Mouse (Mus musculus) kidney, postnatal 0 days (tissue): ENCODE measurements at regions not wholly inside any gene's neighbourhood (a gene's known extent, or its start where the extent isn't known, plus 50 kb on each side); places are given as distances from the start of the nearest gene placed in this dataset.
A peak's percentile ranks its signal among the peaks of the same experiment; 100 is the strongest.

Experiments
- ATAC-seq: fragments of 200-750 bp; cut with Nextera tagmentation; replicated peaks from 2 replicates; pipeline ENCODE4 v1.8.0; 2017; ENCODE audit warnings: low read depth, moderate number of reproducible peaks, moderate TSS enrichment, moderate library complexity; ENCODE audit not compliant: low FRiP score
- DNase-seq: peaks from one replicate; pipeline ENCODE4 v3.0.0-alpha.2; 2016; ENCODE audit warnings: low spot score
- H3K27ac ChIP-seq: fragments of 300-500 bp; sonication (generic); 2 replicates; pipeline ENCODE4 v1.5.1; 2014; ENCODE audit warnings: mild to moderate bottlenecking
- H3K27me3 ChIP-seq: fragments of 300-500 bp; sonication (generic); 2 replicates; pipeline ENCODE4 v1.6.1; 2014; ENCODE audit warnings: low read length, mixed read lengths; ENCODE audit not compliant: insufficient read depth
- H3K36me3 ChIP-seq: fragments of 300-500 bp; sonication (generic); 2 replicates; pipeline ENCODE4 v1.6.1; 2014; ENCODE audit warnings: low read length, mixed read lengths; ENCODE audit not compliant: insufficient read depth
- H3K4me1 ChIP-seq: fragments of 300-500 bp; sonication (generic); replicated peaks from 2 replicates; pipeline ENCODE4 v1.6.1; 2014; ENCODE audit warnings: antibody characterized with exemption, low read length, mixed read lengths; ENCODE audit not compliant: insufficient read depth
- H3K4me2 ChIP-seq: fragments of 300-500 bp; sonication (generic); 2 replicates; pipeline ENCODE4 v1.6.1; 2014; ENCODE audit warnings: mild to moderate bottlenecking, low read length, moderate library complexity, mixed read lengths
- H3K4me3 ChIP-seq: fragments of 300-500 bp; sonication (generic); replicated peaks from 2 replicates; pipeline ENCODE4 v1.5.1; 2014; ENCODE audit warnings: low read depth, low read length
- H3K9ac ChIP-seq: fragments of 300-500 bp; sonication (generic); 2 replicates; pipeline ENCODE4 v1.6.1; 2014; ENCODE audit warnings: low read depth, low read length
- H3K9me3 ChIP-seq: fragments of 300-500 bp; sonication (generic); replicated peaks from 2 replicates; pipeline ENCODE4 v1.6.1; 2016; ENCODE audit warnings: low read length, inconsistent platforms, mixed read lengths
- CTCF ChIP-seq: IDR thresholded peaks from 2 replicates; pipeline ENCODE4 v1.5.1; 2016; ENCODE audit warnings: antibody characterized with exemption, low read depth, mild to moderate bottlenecking, moderate library complexity
- WGBS: fragments of 180-500 bp; shearing (Covaris S2); extraction: QIAGEN DNeasy Blood & Tissue Kit; methylation state at CpG from one replicate; pipeline ENCODE4 v1.1.7; 2014; 5-methylcytosine and 5-hydroxymethylcytosine counted together

DNA sequence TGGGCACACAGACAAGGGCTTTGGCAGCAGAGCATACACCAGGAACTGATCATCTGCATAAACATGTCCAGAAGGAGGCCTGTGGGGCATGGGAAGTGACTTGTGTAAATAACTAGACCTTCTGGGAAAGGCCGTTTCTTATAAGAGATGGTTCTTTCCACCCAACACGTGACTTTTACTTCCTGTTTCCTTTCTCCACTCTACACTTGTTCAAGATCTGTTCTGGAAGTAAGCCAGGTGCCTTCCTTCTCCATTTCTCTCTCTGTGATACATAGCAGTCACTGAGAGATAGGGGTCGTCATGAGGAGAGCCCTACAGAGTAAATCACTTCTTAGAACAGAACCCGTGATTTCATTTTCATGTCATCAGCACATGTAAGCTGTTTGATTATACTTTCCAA is 253.4 kb upstream of the Xrcc4 start:
- ATAC-seq (no peak), DNase-seq (no peak)
- H3K4me3 ChIP-seq = no peak overlapping the region
- no peaks in the 10 kb centered on the region for H3K36me3 ChIP-seq
- H3K9ac ChIP-seq = no peak overlapping the region
- no peaks in the 10 kb centered on the region for H3K4me1 ChIP-seq
- WGBS = 58% methylated on average over 4 of the region's 4 CpGs
- H3K27ac ChIP-seq = no peak overlapping the region
- no peaks in the 10 kb centered on the region for H3K9me3 ChIP-seq
- H3K4me2 ChIP-seq = no peak overlapping the region
- no peak for TF ChIP-seq CTCF
- H3K27me3 ChIP-seq = no peaks in the 10 kb centered on the region

DNA sequence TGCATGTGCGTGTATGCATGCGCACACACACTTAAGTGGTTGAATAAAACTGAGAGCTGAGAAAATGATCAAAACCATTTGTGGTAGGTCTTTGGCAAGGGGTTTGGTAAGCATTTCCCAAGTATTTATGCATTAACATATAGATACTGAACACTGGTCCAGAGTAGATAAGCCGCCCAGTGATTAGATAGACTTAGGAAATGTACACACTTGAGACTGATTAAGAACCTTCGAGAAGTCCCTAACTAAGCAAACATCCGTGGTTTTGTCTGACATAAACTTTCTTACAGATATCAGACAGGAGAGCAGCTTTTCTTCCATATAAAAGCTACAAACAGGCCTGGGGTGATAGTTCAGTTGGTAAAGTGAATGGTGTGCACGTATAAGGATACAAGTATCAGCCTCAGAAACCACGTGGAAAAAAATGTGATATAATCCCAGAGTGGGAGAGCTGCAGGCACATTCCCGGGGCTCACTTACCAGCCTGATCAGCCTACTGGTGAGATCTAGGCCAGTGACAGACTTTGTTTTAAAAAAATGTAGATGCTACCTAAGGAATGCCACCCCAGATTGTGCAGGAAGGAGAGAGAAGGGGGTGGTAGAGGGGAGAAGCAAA is 252.3 kb upstream of the Xrcc4 start:
- 74% methylated on average over 8 of the region's 8 CpGs for WGBS
- Histone ChIP-seq H3K36me3 (no peaks in the 10 kb centered on the region), H3K9me3 (no peaks in the 10 kb centered on the region), H3K27me3 (no peaks in the 10 kb centered on the region), H3K4me1 (no peaks in the 10 kb centered on the region), H3K4me3 (no peak overlapping the region), H3K9ac (no peak overlapping the region), H3K4me2 (no peak overlapping the region), H3K27ac (no peak overlapping the region)
- DNase-seq (no peak), ATAC-seq (no peak)
- no peak for TF ChIP-seq CTCF

DNA sequence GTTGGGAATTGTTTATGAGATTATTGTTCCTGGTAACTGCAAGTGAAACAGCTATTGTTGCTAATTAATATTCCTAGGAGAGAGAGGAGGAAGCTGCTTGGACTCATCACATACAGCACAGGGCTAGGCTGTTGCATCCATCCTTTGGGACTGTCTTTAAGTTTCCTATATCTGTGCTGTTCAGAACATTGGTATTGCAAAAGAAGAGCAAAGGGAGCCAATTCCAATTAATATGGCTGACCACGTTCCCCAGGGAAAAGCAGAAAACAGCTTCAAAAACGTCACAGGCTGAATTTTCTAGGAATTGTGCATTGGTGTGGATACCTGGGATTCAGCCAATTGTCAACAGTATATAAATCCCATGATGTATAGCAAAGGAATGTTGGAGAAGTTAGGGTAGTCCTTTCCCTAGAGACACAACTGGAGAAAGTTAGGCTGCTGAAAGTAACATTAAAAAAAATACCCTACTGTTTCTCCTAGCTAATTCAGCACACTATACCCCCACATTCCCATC is 251.3 kb upstream of the Xrcc4 start:
- Histone ChIP-seq H3K27ac (no peak overlapping the region), H3K27me3 (no peaks in the 10 kb centered on the region), H3K9me3 (no peaks in the 10 kb centered on the region), H3K4me3 (no peak overlapping the region), H3K4me1 (no peaks in the 10 kb centered on the region), H3K9ac (no peak overlapping the region), H3K36me3 (no peaks in the 10 kb centered on the region), H3K4me2 (no peak overlapping the region)
- no peak for TF ChIP-seq CTCF
- ATAC-seq (no peak), DNase-seq (peak; percentile 53)
- WGBS = 63% methylated on average over 2 of the region's 2 CpGs

DNA sequence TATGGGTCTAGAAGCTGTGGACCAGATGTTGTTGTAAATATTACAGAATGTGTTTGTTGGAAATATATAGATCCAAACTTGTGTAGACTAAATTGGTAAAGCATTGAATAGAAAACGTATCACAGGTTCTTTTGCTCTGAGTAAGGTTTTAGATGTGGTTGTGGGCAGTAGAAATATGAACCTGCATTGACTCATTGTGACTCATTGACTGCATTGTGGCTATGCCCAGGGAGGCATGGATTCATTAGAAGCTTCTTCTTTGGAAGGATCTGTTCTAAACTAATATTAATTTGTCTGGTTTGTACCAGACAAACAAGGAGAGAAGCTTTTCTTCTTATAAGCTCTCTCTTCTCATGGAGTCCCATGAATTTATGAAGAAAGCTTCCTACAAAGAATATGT is 248.2 kb upstream of the Xrcc4 start:
- H3K4me2 ChIP-seq = no peak overlapping the region
- H3K36me3 ChIP-seq = no peaks in the 10 kb centered on the region
- H3K4me3 ChIP-seq = no peak overlapping the region
- TF ChIP-seq CTCF = no peak
- H3K27ac ChIP-seq = no peak overlapping the region
- DNase-seq = no peak
- H3K27me3 ChIP-seq = no peaks in the 10 kb centered on the region
- H3K9me3 ChIP-seq = no peaks in the 10 kb centered on the region
- H3K9ac ChIP-seq = no peak overlapping the region
- no peak for ATAC-seq
- 93% methylated on average over 1 of the region's 1 CpGs for WGBS
- H3K4me1 ChIP-seq = no peaks in the 10 kb centered on the region

DNA sequence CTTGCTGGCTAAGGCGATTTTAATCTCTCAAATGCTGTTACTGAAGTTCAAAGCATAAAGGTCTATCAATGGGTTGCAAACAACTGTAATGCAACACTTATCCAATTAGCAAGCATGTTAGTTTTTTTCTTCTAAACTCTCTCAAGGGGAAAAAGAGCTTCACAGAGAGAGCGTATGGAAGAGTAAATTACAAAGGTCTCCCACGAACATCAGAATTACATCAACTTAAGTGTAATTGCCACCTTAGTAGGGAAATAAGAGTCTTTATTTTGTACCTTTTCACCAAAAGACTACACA is 246.3 kb upstream of the Xrcc4 start:
- no peak overlapping the region for H3K9ac ChIP-seq
- no peaks in the 10 kb centered on the region for H3K4me1 ChIP-seq
- DNase-seq (peak; percentile 30), ATAC-seq (no peak)
- H3K36me3 ChIP-seq = no peaks in the 10 kb centered on the region
- no peaks in the 10 kb centered on the region for H3K27me3 ChIP-seq
- H3K27ac ChIP-seq = no peak overlapping the region
- H3K9me3 ChIP-seq = no peaks in the 10 kb centered on the region
- no peak overlapping the region for H3K4me2 ChIP-seq
- no peak overlapping the region for H3K4me3 ChIP-seq
- TF ChIP-seq CTCF = no peak
- WGBS = 46% methylated on average over 3 of the region's 3 CpGs

DNA sequence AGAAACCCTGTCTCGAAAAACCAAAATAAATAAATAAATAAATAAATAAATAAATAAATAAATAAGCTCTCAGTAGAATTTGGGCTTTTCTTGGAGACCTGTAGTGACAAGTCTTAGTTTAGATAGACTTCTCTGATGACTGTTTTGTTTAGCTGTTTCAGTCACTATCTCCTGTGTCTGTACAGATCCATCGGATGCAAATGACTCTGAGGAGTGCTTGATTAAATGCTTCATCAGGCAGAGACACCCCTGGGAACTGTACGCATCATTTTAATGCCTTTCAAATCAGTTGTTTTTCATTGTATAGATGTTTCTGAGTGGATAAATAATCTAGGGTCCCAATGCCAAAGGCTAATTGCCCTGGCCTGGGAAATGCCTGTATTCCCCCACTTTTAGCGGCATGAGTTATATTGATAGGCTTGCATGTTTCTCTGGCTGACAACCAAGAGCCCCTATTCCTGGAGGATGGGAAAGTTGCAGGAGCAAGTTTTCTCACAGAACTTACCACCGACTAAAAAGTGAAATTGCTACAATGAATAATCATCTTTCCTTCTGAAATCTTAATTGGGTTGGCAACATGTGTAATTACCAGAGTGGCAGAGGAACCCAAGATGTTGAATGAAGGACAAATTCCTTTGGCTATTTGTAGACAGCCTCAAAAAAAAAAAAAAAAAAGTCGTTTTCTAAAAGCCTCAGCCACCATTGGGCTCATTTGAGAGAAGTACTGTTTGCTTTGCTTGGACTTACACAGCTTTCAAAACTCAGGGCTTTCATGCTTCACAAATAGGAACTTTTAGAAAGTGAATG is 245.7 kb upstream of the Xrcc4 start:
- DNase-seq = no peak
- no peak overlapping the region for H3K4me2 ChIP-seq
- H3K36me3 ChIP-seq = no peaks in the 10 kb centered on the region
- no peak overlapping the region for H3K4me3 ChIP-seq
- no peak overlapping the region for H3K9ac ChIP-seq
- no peaks in the 10 kb centered on the region for H3K4me1 ChIP-seq
- no peak overlapping the region for H3K27ac ChIP-seq
- no peaks in the 10 kb centered on the region for H3K27me3 ChIP-seq
- no peaks in the 10 kb centered on the region for H3K9me3 ChIP-seq
- 49% methylated on average over 6 of the region's 6 CpGs for WGBS
- TF ChIP-seq CTCF = no peak
- ATAC-seq = no peak
